Mouse (Mus musculus): ENCODE results near the gene Kcnma1.

DNA sequence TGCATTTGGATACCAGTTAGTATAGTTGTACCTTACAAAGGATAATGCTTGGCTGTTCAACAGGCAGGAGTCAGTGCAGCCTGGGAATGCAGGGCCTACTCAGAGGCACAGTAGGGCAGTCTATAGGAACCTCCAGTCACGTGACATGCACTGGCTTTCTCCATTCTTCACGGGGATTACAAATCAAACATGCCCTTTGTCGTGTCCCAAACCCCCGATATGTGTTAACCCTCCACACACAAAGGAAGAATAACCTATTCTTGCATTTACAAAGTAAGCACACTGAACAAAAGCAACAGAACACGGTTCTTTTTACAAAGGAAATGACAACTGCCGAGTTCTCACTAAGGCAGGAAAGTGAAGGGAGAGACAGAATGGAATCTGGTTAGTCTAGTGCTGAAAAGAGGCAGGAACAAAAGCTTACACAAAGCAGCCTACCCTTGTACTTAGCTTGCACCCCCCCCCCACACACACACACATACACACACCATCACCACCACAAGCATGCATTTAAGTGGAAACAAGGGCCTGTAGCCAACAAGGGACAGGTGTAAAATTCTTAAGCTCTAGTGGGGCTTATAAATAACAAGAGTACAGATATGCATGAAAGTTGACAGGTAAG, 421.4 kb downstream of the Kcnma1 start:
- TF ChIP-seq CTCF (IDR thresholded peaks at IDR 0.05; ENCODE audit: low read depth) (no peak), EP300 (IDR thresholded peaks at IDR 0.05; ENCODE audit: low read depth) (no peak)
